12 mouse cellular contexts compared by ENCODE assay signal in genomic region chr14:23995831-23996230, GRCm38 (mm10). TPM values are rescaled to one million over a fixed set of nuclear protein-coding genes. Genes with fewer than 3 reads are reported as not detected.
"Had no signal": no experiment of that assay in that cellular context is flagged by ENCODE, and none has a peak within 500 bp of the region (broad histone marks: within the 10 kb centered on the region; RNA-seq: fewer than 3 reads in every experiment).

No protein-coding gene starts in this region.

- DNase-seq: kidney, postnatal 14 days; kidney, postnatal 4 days; left cerebral cortex, postnatal 4 days; liver, postnatal 0 days; lung, embryonic 14.5 days; retina, postnatal 1 day; right cerebral cortex, postnatal 25 days; spleen, adult 18-20 months; thymus, adult 18-20 months; thymus, postnatal 36 days had no signal

RNA-seq across cellular contexts. Expression of gene Kcnma1, which starts 18.5 kb away (rescaled TPM):
- total RNA-seq: megakaryocyte, adult 5-6 weeks had no signal
- polyA plus RNA-seq: macrophage had no signal
